Mouse (Mus musculus) MEL (cell line): Measurements from ENCODE around the gene Psmc5. TPM values are rescaled to one million over a fixed set of nuclear protein-coding genes. Genes with fewer than 3 reads are reported as not detected.

Experiments
- polyA plus RNA-seq, 2 experiments: library from polyadenylated mRNA; stranded (reverse) in 1 of 2; unstranded in 1 of 2; fragments of >175 nt in 1 of 2; fragments of >200 nt in 1 of 2; gene quantifications; 2 replicates each; pipeline versions ENCODE4 v1.2.1 to v1.2.4; 2012; ENCODE audit warnings: low replicate concordance in 2 of 2, low read depth in 1 of 2; ENCODE audit not compliant: insufficient read length in 2 of 2, insufficient read depth in 1 of 2, missing spikeins in 1 of 2
- total RNA-seq: library from RNA; depleted of rRNA; stranded (reverse); fragments of 300-350 nt; gene quantifications from 2 replicates; pipeline ENCODE4 v1.2.3, GENCODE M21; 2012; rRNA removed

The Psmc5 gene
- total and polyA plus RNA-seq, 3 experiments = 112 to 426 (median 290) TPM

Other genes starting within 250 kb of the Psmc5 start
- gene Kcnh6, start 248.0 kb upstream of the Psmc5 start, total RNA-seq = 0.04 TPM in 1 of 2 replicates, not detected in the other
- under 1 TPM in 1 of 2 experiments, not detected in 1; 0.07 TPM for gene Kcnh6, start 248.0 kb upstream of the Psmc5 start, polyA plus RNA-seq
- gene Dcaf7, start 219.3 kb upstream of the Psmc5 start, total RNA-seq = 77.4 and 86.9 TPM in 2 replicates
- 10 to 100 TPM; 65.5 to 88.2 TPM for gene Dcaf7, start 219.3 kb upstream of the Psmc5 start, polyA plus RNA-seq
- 33.3 and 35.0 TPM in 2 replicates for gene Taco1, start 190.1 kb upstream of the Psmc5 start, total RNA-seq
- 10 to 100 TPM in 1 of 2 experiments, not detected in 1; 33.1 TPM for gene Taco1, start 190.1 kb upstream of the Psmc5 start, polyA plus RNA-seq
- 10.5 and 14.6 TPM in 2 replicates for gene Map3k3, start 171.5 kb upstream of the Psmc5 start, total RNA-seq
- 10 to 100 TPM in 1 of 2 experiments, not detected in 1; 14.3 TPM for gene Map3k3, start 171.5 kb upstream of the Psmc5 start, polyA plus RNA-seq
- not detected in 2 replicates for gene Gm10840, start 95.3 kb upstream of the Psmc5 start, total RNA-seq
- not detected for gene Gm10840, start 95.3 kb upstream of the Psmc5 start, polyA plus RNA-seq
- gene Limd2, start 95.3 kb upstream of the Psmc5 start, total RNA-seq = 58.6 and 103 TPM in 2 replicates
- gene Limd2, start 95.3 kb upstream of the Psmc5 start, polyA plus RNA-seq = 100 to 1,000 TPM in 1 of 2 experiments, not detected in 1; 201 TPM
- 25.5 and 27.4 TPM in 2 replicates for gene Strada, start 54.0 kb upstream of the Psmc5 start, total RNA-seq
- 10 to 100 TPM in 1 of 2 experiments, not detected in 1; 39.8 TPM for gene Strada, start 54.0 kb upstream of the Psmc5 start, polyA plus RNA-seq
- gene Ccdc47, start 39.8 kb upstream of the Psmc5 start, total RNA-seq = 51.6 and 51.8 TPM in 2 replicates
- gene Ccdc47, start 39.8 kb upstream of the Psmc5 start, polyA plus RNA-seq = 100 to 1,000 TPM in 1 of 2 experiments, 10 to 100 TPM in 1; 47.6 to 145 TPM
- gene Ddx42, start 39.2 kb upstream of the Psmc5 start, total RNA-seq = 56.1 and 62.6 TPM in 2 replicates
- 10 to 100 TPM in 1 of 2 experiments, not detected in 1; 57.7 TPM for gene Ddx42, start 39.2 kb upstream of the Psmc5 start, polyA plus RNA-seq
- 268 and 308 TPM in 2 replicates for gene Ftsj3, start 75 bp upstream of the Psmc5 start, total RNA-seq
- 100 to 1,000 TPM in 1 of 2 experiments, not detected in 1; 205 TPM for gene Ftsj3, start 75 bp upstream of the Psmc5 start, polyA plus RNA-seq
- 116 and 131 TPM in 2 replicates for gene Smarcd2, start 16.8 kb downstream of the Psmc5 start, total RNA-seq
- 100 to 1,000 TPM in 1 of 2 experiments, not detected in 1; 123 TPM for gene Smarcd2, start 16.8 kb downstream of the Psmc5 start, polyA plus RNA-seq
- 4.3 and 4.6 TPM in 2 replicates for gene Tcam1, start 20.5 kb downstream of the Psmc5 start, total RNA-seq
- gene Tcam1, start 20.5 kb downstream of the Psmc5 start, polyA plus RNA-seq = 1 to 10 TPM in 1 of 2 experiments, not detected in 1; 8.9 TPM
- not detected in 2 replicates for gene Gh, start 45.7 kb downstream of the Psmc5 start, total RNA-seq
- under 1 TPM in 1 of 2 experiments, not detected in 1; 0.08 TPM for gene Gh, start 45.7 kb downstream of the Psmc5 start, polyA plus RNA-seq
- gene Cd79b, start 58.6 kb downstream of the Psmc5 start, total RNA-seq = 0.36 and 0.54 TPM in 2 replicates
- 1 to 10 TPM in 1 of 2 experiments, not detected in 1; 2.4 TPM for gene Cd79b, start 58.6 kb downstream of the Psmc5 start, polyA plus RNA-seq
- 0.15 and 0.16 TPM in 2 replicates for gene Scn4a, start 97.1 kb downstream of the Psmc5 start, total RNA-seq
- under 1 TPM in 1 of 2 experiments, not detected in 1; 0.04 TPM for gene Scn4a, start 97.1 kb downstream of the Psmc5 start, polyA plus RNA-seq
- gene Prr29, start 109.3 kb downstream of the Psmc5 start, total RNA-seq = not detected in 2 replicates
- under 1 TPM in 1 of 2 experiments, not detected in 1; 0.61 TPM for gene Prr29, start 109.3 kb downstream of the Psmc5 start, polyA plus RNA-seq
- gene Icam2, start 131.9 kb downstream of the Psmc5 start, total RNA-seq = 58.1 and 82.7 TPM in 2 replicates
- 10 to 100 TPM in 1 of 2 experiments, not detected in 1; 49.6 TPM for gene Icam2, start 131.9 kb downstream of the Psmc5 start, polyA plus RNA-seq
- gene Ern1, start 231.7 kb downstream of the Psmc5 start, total RNA-seq = 4.3 and 4.8 TPM in 2 replicates
- 1 to 10 TPM in 1 of 2 experiments, not detected in 1; 5.7 TPM for gene Ern1, start 231.7 kb downstream of the Psmc5 start, polyA plus RNA-seq